Mouse (Mus musculus) CD4-positive, CD25-positive, alpha-beta regulatory T cell, adult 2 months (primary cell): ENCODE measurements at regions not wholly inside any gene's neighbourhood (a gene's known extent, or its start where the extent isn't known, plus 50 kb on each side); places are given as distances from the start of the nearest gene placed in this dataset.
"Not testable (repeated sequence)": the region's sequence is repeated elsewhere in the genome, so short reads cannot be mapped to it uniquely, and the experiment has no call there.

ENCODE experiments used
- DNase-seq: peaks from one replicate; pipeline ENCODE4 v3.0.0-alpha.2; 2012; ENCODE audit warnings: low read depth, low spot score

GRCm38 (mm10) chr11:16559001-16559699, 50.9 kb upstream of the Sec61g start:
- DNase-seq: peak; percentile 42

GRCm38 (mm10) chr11:16561727-16562126, 53.4 kb upstream of the Sec61g start:
- DNase-seq: no peak

GRCm38 (mm10) chr11:16589085-16589680, 80.9 kb upstream of the Sec61g start:
- no peak for DNase-seq

- no peak for DNase-seq
Measured at GRCm38 (mm10) chr11:16590541-16590940, 82.3 kb upstream of the Sec61g start.

- no peak for DNase-seq
Measured at GRCm38 (mm10) chr11:16591471-16591921, 83.2 kb upstream of the Sec61g start.

- no peak for DNase-seq
Measured at GRCm38 (mm10) chr11:16592006-16592405, 83.7 kb upstream of the Sec61g start.

- no peak for DNase-seq
Measured at GRCm38 (mm10) chr11:16592766-16593165, 84.5 kb upstream of the Sec61g start.

GRCm38 (mm10) chr11:16594832-16595231, 86.5 kb upstream of the Sec61g start:
- no peak for DNase-seq

GRCm38 (mm10) chr11:16597038-16597830, 89.0 kb upstream of the Sec61g start:
- DNase-seq: no peak

- DNase-seq: no peak
Measured at GRCm38 (mm10) chr11:16602947-16603346, 94.7 kb upstream of the Sec61g start.

GRCm38 (mm10) chr11:16606435-16607214, 98.3 kb upstream of the Sec61g start:
- DNase-seq: no peak

GRCm38 (mm10) chr11:16607900-16608422, 99.7 kb upstream of the Sec61g start:
- DNase-seq: not testable (repeated sequence)

- DNase-seq: no peak
Measured at GRCm38 (mm10) chr11:16611741-16612140, 103.5 kb upstream of the Sec61g start.

- no peak for DNase-seq
Measured at GRCm38 (mm10) chr11:16612524-16612923, 104.2 kb upstream of the Sec61g start.

GRCm38 (mm10) chr11:16619736-16620135, 111.5 kb upstream of the Sec61g start:
- DNase-seq: no peak

- DNase-seq: no peak
Measured at GRCm38 (mm10) chr11:16623694-16624093, 115.4 kb upstream of the Sec61g start.

GRCm38 (mm10) chr11:16627294-16628085, 119.2 kb upstream of the Sec61g start:
- no peak for DNase-seq

GRCm38 (mm10) chr11:16629410-16630129, 121.3 kb upstream of the Sec61g start:
- DNase-seq: no peak

- DNase-seq: not testable (repeated sequence)
Measured at GRCm38 (mm10) chr11:16635796-16636195, 116.2 kb upstream of the Egfr start.

- no peak for DNase-seq
Measured at GRCm38 (mm10) chr11:16637679-16638078, 114.3 kb upstream of the Egfr start.
